Mouse (Mus musculus): Measurements from ENCODE around the gene Col16a1. TPM values are rescaled to one million over a fixed set of nuclear protein-coding genes. Genes with fewer than 3 reads are reported as not detected.

Col16a1 gene
- total RNA-seq, 2 experiments from 2014 or later, result 17.9 to 26.0 TPM

GRCm38 (mm10) chr4:130044211-130044610, 3.4 kb upstream of the Col16a1 start:
- no peak for DNase-seq (ENCODE audit: low spot score in 2 of 2)

- no peak for DNase-seq (ENCODE audit: low spot score in 2 of 2)
These were observed 2.0 kb upstream of the Col16a1 start for GRCm38 (mm10) chr4:130045609-130046008.

- no peak for DNase-seq (ENCODE audit: low spot score in 2 of 2)
These were observed 501 bp downstream of the Col16a1 start for GRCm38 (mm10) chr4:130048203-130048479.

- DNase-seq (ENCODE audit: low spot score in 2 of 2), result no peak
These were observed 2.6 kb downstream of the Col16a1 start for GRCm38 (mm10) chr4:130050056-130050824.

GRCm38 (mm10) chr4:130052283-130052682, 4.6 kb downstream of the Col16a1 start:
- DNase-seq (ENCODE audit: low spot score in 2 of 2), result no peak

- no peak for DNase-seq (ENCODE audit: low spot score in 2 of 2)
These were observed 5.5 kb downstream of the Col16a1 start for GRCm38 (mm10) chr4:130053111-130053510.

GRCm38 (mm10) chr4:130054727-130055126, 7.1 kb downstream of the Col16a1 start:
- DNase-seq (ENCODE audit: low spot score in 2 of 2), result peak; percentile 40 to 55

- no peak for DNase-seq (ENCODE audit: low spot score in 2 of 2)
These were observed 7.7 kb downstream of the Col16a1 start for GRCm38 (mm10) chr4:130055160-130056010.

GRCm38 (mm10) chr4:130056011-130056322, 8.3 kb downstream of the Col16a1 start:
- no peak for DNase-seq (ENCODE audit: low spot score in 2 of 2)

GRCm38 (mm10) chr4:130056471-130056870, 8.8 kb downstream of the Col16a1 start:
- no peak for DNase-seq (ENCODE audit: low spot score in 2 of 2)

- no peak for DNase-seq (ENCODE audit: low spot score in 2 of 2)
These were observed 13.3 kb downstream of the Col16a1 start for GRCm38 (mm10) chr4:130060937-130061336.

- no peak for DNase-seq (ENCODE audit: low spot score in 2 of 2)
These were observed 15.6 kb downstream of the Col16a1 start for GRCm38 (mm10) chr4:130063191-130063590.

GRCm38 (mm10) chr4:130066816-130067215, 19.2 kb downstream of the Col16a1 start:
- DNase-seq (ENCODE audit: low spot score in 2 of 2), result peak; percentile 51 to 60

- no peak for DNase-seq (ENCODE audit: low spot score in 2 of 2)
These were observed 22.9 kb downstream of the Col16a1 start for GRCm38 (mm10) chr4:130070523-130070922.

GRCm38 (mm10) chr4:130071758-130072157, 24.1 kb downstream of the Col16a1 start:
- no peak for DNase-seq (ENCODE audit: low spot score in 2 of 2)

- DNase-seq (ENCODE audit: low spot score in 2 of 2), result no peak
These were observed 25.7 kb downstream of the Col16a1 start for GRCm38 (mm10) chr4:130073367-130073766.

- DNase-seq (ENCODE audit: low spot score in 2 of 2), result peak; percentile 41 to 58
These were observed 27.3 kb downstream of the Col16a1 start for GRCm38 (mm10) chr4:130074761-130075515.

GRCm38 (mm10) chr4:130076856-130077255, 29.2 kb downstream of the Col16a1 start:
- peak; percentile 44 to 58 for DNase-seq (ENCODE audit: low spot score in 2 of 2)

- DNase-seq (ENCODE audit: low spot score in 2 of 2), result peak; percentile 54 to 56
These were observed 31.3 kb downstream of the Col16a1 start for GRCm38 (mm10) chr4:130078816-130079485.

- DNase-seq (ENCODE audit: low spot score in 2 of 2), result no peak
These were observed 31.9 kb downstream of the Col16a1 start for GRCm38 (mm10) chr4:130079521-130079920.
